Mouse (Mus musculus) G1E (cell line): Measurements from ENCODE around the gene Als2cr12.

Experiments used
- CTCF ChIP-seq: IDR thresholded peaks from 2 replicates; pipeline ENCODE4 v1.5.1; 2012; ENCODE audit warnings: low read depth, low read length, inconsistent platforms, mixed read lengths
- GATA1 ChIP-seq: IDR thresholded peaks from 2 replicates; pipeline ENCODE4 v1.6.1; 2012; ENCODE audit warnings: borderline replicate concordance, low read length, inconsistent platforms, mixed read lengths
- POLR2AphosphoS5 ChIP-seq: IDR thresholded peaks from 2 replicates; pipeline ENCODE4 v1.6.1; 2012; ENCODE audit warnings: low read depth, low read length, inconsistent platforms; ENCODE audit not compliant: insufficient replicate concordance
- TAL1 ChIP-seq: conservative IDR thresholded peaks from 2 replicates; pipeline ENCODE4 v1.6.1; 2012; ENCODE audit warnings: low read depth, low read length, inconsistent platforms, mixed read lengths

DNA sequence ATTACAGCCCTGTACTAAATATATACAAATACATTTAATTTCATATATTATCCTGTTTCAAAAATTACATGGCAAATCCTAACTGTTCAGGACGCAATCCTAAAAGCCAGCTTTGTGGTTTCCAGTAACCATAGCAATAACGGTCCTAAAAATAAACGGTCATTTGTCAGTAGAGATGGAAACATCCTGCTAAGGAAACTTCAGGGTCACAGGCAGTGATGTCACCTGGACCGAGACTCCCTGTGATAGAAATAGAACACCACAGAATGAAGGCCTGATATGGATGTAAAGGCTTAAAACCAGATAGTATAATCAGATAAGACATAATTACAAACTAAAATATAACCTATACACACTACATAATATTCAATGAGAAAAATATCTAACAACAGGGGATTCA lies 92.1 kb downstream of the Als2cr12 start:
- TF ChIP-seq CTCF: no peak
- no peak for TF ChIP-seq GATA1
- no peak for TF ChIP-seq TAL1
- TF ChIP-seq POLR2AphosphoS5: no peak
